Mouse (Mus musculus): Measurements from ENCODE around the gene Ntm.

The Ntm gene

GRCm38 (mm10) chr9:29075924-29076577 is 886.9 kb downstream of the Ntm start:
- in situ Hi-C loops (cut with MboI; ENCODE audit: low sequenced_read_pairs) = no loop called here

DNA sequence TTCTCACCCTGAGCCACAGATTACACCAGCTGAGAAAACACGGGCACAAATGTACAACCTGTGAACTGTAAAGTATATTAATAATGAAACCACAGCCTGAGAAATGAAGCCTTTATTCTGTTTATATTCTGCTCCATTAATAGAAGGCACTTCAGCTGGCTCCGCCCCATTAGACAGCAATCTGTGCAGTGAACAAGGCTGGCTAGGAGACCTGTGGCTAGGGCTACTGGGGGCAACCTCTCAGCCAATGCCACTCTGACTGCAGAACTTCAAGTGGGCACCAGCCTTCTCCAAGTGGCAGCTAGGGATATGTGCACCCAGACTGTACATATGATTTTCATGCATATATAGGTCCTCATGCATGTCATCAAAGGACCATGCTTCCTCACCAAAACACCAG is 887.7 kb downstream of the Ntm start:
- in situ Hi-C loops (cut with MboI; ENCODE audit: low sequenced_read_pairs) = no loop called here

- in situ Hi-C loops (cut with MboI; ENCODE audit: low sequenced_read_pairs) = no loop called here
Measured at GRCm38 (mm10) chr9:29074494-29074893, 888.4 kb downstream of the Ntm start.

GRCm38 (mm10) chr9:29071997-29072396 is 890.9 kb downstream of the Ntm start:
- in situ Hi-C loops (cut with MboI; ENCODE audit: low sequenced_read_pairs) = no loop called here

- in situ Hi-C loops (cut with MboI; ENCODE audit: low sequenced_read_pairs) = no loop called here
Measured at GRCm38 (mm10) chr9:29067572-29067971, 895.4 kb downstream of the Ntm start.

DNA sequence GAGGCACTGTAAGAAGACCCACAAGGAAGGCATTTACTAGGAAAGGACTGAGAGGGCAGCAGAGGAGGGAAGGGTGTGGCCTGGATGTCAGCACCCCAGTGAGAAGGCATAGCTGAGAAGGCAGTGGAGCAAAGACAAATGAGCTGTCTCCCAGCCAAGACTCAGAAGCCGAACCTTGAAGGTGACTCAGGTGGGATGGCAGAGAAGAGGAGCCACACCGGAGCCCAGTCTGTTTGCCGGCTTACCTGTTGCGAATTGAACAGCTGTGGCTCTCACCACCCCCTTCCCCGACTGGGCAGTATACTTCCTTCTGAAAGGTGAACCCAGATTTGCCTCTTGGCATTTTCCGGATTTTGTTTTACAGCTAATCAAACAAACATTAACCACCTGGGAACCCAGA is 902.6 kb downstream of the Ntm start:
- in situ Hi-C loops (cut with MboI; ENCODE audit: low sequenced_read_pairs) = no loop called here

DNA sequence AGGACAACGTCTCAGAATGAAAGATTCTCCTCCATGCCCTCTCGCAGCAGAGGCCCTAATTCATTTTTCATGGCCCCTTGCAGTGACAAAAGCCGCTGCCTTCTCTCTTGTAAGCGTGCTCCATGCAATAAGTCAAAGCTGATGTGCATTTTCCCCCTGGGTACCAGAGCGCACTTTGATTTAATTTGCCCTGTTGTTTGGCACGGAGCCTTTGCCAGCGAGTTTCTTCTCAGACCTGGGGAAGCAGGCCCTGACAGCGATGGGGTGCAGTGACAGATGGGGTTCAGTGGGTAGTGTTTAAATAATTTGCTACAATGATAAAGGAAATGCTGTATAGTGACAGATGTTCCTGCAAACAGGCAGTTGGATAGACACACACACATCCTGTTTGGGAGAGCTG is 904.1 kb downstream of the Ntm start:
- in situ Hi-C loops (cut with MboI; ENCODE audit: low sequenced_read_pairs) = no loop called here

- in situ Hi-C loops (cut with MboI; ENCODE audit: low sequenced_read_pairs) = no loop called here
Measured at GRCm38 (mm10) chr9:29055637-29056036, 907.3 kb downstream of the Ntm start.

DNA sequence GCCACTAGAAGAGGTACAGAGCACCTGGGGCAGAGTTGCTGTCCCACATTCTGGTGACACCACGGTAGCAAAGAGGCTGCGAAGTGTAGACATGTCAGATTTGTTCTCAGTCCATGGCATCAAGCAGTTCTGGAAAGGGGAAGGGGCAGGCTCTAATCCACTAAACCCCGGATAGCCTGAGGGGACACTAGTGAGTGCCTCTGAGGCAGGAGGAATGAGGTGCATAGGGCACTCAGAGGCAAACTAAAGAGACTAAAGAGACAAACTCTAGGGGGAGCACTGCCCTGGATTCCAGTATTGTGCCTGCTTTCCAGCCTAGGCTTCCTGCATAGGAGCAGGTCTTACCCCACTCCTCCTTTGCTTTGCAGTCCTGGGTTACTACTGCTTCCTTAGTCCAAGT is 926.5 kb downstream of the Ntm start:
- in situ Hi-C loops (cut with MboI; ENCODE audit: low sequenced_read_pairs) = no loop called here

- in situ Hi-C loops (cut with MboI; ENCODE audit: low sequenced_read_pairs) = no loop called here
Measured at GRCm38 (mm10) chr9:29036058-29036457, 926.9 kb downstream of the Ntm start.

DNA sequence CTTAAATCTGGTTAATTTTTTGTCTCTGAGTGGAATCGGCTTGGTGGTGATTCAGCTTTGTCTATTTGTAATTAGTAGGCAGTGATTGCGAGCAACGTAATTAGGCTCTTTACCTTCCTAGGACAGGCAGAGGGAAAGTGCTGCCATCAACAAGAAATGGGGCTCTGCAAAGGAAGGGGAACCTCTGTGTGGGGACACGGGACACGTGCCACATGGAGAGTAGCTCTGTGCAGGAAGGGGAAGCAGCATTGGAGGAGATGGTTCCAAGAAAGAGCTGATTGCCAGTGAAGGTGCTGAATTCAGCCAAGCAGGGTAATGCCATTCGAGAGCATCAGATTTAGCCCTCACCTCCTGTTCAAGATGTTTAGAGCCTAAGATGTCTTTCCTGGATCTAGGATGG is 936.5 kb downstream of the Ntm start:
- in situ Hi-C loops (cut with MboI; ENCODE audit: low sequenced_read_pairs) = no loop called here

DNA sequence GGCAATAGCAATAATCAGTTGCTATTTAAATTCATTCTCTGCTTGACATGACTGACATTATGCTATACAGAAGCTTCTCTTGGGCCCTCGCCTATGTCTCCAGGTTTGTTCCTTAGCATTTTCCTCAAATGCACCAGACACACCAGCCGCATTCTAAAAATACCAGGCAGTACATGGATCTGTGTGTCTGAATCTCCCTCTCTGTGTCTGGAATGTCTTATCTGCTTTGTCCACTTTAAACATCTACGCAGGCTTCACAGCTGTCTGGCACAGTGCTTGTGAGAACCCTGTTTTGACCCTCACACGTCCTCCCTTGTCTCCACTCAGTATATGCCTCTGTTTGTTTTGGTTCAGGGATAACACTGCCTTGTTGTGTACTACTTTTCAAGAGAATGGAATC is 937.3 kb downstream of the Ntm start:
- in situ Hi-C loops (cut with MboI; ENCODE audit: low sequenced_read_pairs) = no loop called here

DNA sequence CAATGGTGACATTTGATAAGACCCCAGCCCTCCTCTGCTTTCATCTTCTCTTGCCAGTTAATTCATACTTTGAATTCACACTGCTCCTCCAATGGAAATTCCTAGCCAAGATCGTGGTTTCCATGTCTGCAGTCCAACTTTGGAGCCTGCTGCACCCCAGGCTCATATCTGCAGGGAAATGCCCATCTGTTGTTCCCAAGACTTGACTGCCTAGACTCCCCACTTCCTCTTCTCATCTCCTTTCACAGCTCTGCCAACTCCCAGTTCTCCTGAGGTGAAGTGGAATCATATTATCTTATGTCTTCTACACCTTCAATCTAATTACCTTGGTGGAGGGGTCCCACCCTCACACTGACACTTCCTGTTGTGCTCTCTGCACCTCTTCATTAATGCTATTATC is 937.8 kb downstream of the Ntm start:
- in situ Hi-C loops (cut with MboI; ENCODE audit: low sequenced_read_pairs) = no loop called here

DNA sequence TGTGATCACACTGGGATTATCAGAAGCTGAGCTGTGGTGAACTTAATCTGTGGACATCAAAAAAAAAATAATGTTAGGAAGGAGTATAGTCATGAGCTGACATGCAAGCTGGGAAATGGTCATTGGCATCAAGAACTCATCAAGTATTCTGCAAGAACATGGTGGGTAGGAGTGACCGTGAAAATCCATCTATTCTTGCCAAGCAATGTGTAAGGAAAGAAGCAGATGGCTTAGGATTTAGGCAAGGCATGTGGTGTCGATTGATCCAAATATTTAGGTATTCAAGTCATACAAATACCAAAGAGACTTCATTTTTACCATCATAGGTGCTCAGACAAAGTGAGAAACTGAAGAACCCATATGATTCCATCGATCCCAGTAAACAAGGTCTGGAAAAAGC is 946.1 kb downstream of the Ntm start:
- in situ Hi-C loops (cut with MboI; ENCODE audit: low sequenced_read_pairs) = no loop called here

DNA sequence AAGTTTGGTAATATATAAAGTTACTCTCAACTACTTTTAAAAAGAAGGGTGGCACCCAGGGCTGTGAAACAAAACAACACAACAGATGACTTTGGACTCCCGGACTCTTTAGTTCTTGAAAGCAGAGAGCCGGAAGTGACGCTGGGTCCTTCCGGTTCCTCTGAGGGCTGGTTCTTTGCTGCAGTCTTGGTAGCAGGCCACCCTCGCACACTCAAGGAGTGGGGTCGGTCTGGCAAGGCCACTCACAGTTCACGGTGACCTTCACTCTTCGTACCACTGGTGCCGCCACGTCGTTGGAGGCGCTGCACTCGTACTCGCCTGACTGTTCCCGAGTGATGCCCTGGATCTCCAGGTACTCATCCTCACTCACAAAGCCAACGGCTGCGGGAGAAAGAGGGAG is 949.1 kb downstream of the Ntm start:
- in situ Hi-C loops (cut with MboI; ENCODE audit: low sequenced_read_pairs) = no loop called here

DNA sequence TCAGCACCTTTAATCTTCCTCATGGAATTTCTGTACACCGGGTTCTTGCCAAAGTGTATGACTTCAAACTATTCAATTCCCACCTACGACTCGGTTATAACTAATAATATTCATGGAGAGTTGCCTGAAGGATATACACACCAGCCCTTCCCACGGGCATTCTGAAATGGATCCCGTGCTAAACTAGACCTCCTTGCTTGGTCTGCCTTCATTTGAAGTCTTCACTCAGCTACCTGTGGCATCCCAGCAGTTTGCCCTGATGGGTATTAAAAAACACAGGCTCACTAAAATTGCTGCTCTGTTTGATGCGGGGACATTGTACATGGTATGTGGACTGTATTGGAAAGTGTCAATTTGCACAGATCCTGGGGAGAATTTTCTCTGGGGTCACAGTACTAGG is 950.4 kb downstream of the Ntm start:
- in situ Hi-C loops (cut with MboI; ENCODE audit: low sequenced_read_pairs) = no loop called here

- in situ Hi-C loops (cut with MboI; ENCODE audit: low sequenced_read_pairs) = no loop called here
Measured at GRCm38 (mm10) chr9:29011476-29011875, 951.5 kb downstream of the Ntm start.

DNA sequence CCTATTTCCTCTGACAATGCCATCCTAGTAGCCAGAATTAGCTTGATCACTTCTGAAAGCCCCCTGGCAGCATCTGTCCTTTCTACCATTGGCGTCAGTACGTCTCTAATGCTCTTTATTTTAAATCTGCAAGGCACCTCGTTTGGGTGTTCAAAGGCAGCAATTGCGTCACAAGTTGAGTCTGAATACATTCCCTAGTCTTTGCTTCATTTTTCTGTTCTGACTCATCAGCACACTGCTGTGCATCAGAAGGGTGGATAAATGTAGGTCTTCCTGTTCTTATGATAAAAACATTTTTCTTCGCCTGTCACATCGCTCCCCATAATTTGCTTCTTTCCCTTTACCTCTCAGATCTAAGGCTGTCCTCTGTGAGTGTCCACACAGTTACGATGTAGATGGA is 958.4 kb downstream of the Ntm start:
- in situ Hi-C loops (cut with MboI; ENCODE audit: low sequenced_read_pairs) = no loop called here

- in situ Hi-C loops (cut with MboI; ENCODE audit: low sequenced_read_pairs) = no loop called here
Measured at GRCm38 (mm10) chr9:28999951-29000351, 963.0 kb downstream of the Ntm start.

DNA sequence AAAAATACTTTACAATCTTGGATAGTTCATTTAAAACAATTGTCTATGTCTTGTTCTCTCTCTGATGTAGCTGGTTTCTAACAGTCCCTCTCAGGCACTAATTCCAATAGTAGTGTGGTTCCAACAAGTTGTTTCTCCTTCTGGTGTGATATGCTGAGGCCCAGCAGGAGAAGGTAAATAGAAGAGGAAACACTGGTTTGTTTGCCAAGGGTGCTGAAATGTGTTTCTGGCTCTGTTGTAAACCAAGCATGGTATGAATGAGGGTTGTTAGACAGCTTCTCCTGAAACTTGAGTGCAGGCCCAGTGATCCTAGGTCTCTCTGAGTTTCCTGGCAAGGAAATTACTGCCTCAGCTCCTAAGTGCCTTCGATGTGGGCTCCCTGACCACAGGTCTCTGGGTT is 985.7 kb downstream of the Ntm start:
- in situ Hi-C loops (cut with MboI; ENCODE audit: low sequenced_read_pairs) = no loop called here

DNA sequence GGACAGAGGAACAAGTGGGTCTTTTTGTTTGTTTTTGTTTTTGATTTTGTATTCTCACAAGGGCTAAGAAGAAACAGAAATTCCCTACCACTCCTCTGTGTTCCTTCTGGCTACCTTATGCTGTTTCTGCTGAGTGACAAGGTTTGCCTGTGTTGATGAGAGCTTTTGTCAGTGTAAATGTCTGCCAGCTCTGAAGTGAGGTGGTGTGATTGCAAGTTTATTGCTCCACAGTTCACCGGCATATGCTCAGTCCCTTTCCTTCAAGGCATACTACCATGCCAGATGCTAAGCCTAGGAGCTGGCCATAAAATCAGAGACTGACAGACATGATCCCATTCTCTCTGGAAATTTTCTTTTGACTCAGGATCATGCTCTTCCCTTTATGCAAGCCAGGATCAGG is 993.5 kb downstream of the Ntm start:
- in situ Hi-C loops (cut with MboI; ENCODE audit: low sequenced_read_pairs) = no loop called here
